Mouse (Mus musculus) fat pad, adult 2 months (tissue): ENCODE data around the gene Ppia.
"Not testable (repeated sequence)": the region's sequence is repeated elsewhere in the genome, so short reads cannot be mapped to it uniquely, and the experiment has no call there.

ENCODE experiments used
- DNase-seq: peaks from one replicate; pipeline ENCODE4 v3.0.0-alpha.2; 2011; ENCODE audit warnings: low read depth, low spot score; ENCODE audit errors: extremely low read depth

Ppia gene

GRCm38 (mm10) chr11:6414751-6415550 lies at the start of gene Ppia:
Ppia (plus strand) TSS chr11:6415443.
- no peak for DNase-seq

GRCm38 (mm10) chr11:6365885-6366284 lies 49.4 kb upstream of the Ppia start:
- no peak for DNase-seq

GRCm38 (mm10) chr11:6366434-6366833 lies 48.8 kb upstream of the Ppia start:
- DNase-seq: no peak

GRCm38 (mm10) chr11:6367156-6367555 lies 48.1 kb upstream of the Ppia start:
- no peak for DNase-seq

- not testable (repeated sequence) for DNase-seq
These were observed 47.3 kb upstream of the Ppia start for GRCm38 (mm10) chr11:6367986-6368385.

- DNase-seq: no peak
These were observed 43.7 kb upstream of the Ppia start for GRCm38 (mm10) chr11:6371376-6372155.

DNA sequence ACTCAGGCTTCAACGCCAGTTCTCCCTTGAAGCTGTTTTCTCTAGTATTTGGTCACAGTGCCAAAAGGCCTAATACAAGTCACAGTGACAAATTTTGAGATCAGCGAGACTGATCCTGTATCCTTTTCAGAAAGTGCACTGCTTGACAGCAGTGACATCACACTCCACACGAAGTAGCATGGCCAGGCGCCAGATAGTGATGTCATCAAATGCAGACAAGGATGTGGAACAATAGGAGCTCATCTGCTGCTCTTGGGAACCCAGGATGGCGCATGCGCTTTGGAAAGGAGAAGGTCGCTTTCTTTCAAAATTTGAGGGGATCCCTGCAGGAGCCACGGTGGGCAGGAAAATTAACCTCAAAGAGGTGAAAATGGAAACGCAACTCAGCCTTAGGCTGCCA lies 42.5 kb upstream of the Ppia start:
- DNase-seq: no peak

DNA sequence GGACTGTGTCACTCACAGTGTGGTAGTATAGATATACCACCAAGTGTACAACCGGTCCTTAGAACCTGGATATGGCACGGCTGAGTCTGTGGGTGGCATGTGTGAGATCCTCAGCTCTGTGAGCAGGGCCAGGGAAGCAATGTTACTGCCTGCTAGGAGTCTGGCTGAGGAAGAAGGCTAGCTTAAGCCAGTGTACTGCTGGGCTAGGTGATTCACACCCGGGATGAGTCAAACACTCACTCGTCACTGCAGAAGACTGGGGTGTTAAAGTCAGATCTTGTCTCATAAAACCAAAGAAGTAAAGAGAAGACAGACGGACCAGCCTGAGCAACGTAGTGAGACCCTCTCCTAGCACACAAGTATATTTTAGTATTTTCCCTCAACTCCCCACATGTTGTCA lies 34.3 kb upstream of the Ppia start:
- no peak for DNase-seq

- DNase-seq: no peak
These were observed 27.0 kb upstream of the Ppia start for GRCm38 (mm10) chr11:6388126-6388725.

GRCm38 (mm10) chr11:6388726-6389413 lies 26.4 kb upstream of the Ppia start, which contains the start of gene Zmiz2:
Zmiz2 (plus strand) TSS chr11:6389074.
- no peak for DNase-seq

DNA sequence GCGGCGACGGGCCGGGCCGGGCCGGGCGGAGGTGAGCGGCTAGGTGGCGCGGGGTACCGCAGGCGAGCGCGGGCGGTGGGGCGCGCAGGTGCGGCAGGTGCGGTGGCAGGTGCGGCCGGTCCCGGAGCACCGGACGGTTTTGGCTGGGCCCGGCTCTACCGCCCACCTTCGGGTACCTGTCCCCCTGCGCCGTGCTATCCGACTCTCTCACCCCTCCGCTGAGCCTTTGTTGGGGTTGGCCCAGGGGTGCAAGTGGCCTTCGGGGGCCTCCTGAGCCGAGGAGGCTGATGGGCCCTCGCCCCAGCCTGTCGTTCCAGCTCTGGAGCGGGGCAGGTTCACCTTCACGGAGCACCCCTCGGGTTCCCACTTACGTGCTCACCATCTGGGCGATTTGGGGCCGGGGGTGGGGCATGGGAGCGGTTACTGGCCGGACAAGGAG lies 25.7 kb upstream of the Ppia start:
- DNase-seq: no peak

DNA sequence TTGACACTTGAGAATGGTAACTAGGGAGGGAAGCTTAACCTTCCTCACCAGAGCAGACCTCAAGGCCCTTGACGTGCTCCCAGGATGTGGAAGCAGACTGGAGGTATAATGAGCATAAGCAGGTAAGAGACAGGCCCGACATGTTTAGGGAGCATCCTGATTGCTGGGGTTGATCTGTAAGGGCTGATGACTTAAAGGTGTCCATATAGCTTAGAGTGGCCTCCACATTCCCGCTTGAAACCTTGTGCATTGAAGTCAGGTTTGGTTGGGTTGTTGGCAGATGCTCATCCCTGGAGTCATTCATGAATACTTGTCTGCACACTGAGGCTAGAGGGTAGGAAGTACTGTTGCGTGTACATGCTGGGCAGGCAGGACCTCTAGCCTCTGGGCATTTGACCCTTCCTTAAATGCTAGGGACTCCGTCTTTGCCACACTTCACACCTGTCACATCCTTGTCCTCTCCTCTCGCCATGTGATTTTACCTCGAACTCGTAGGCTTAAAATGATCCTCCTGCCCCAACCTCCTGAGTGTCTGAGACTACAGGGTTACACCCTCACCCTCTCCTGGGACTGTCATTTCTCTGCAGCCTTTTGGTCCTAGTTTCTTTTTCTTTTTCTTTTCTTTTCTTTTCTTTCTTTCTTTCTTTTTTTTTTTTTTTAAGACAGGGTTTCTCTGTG lies 24.7 kb upstream of the Ppia start:
- no peak for DNase-seq

- DNase-seq: no peak
These were observed 23.5 kb upstream of the Ppia start for GRCm38 (mm10) chr11:6391516-6392276.

GRCm38 (mm10) chr11:6392857-6393256 lies 22.4 kb upstream of the Ppia start:
- no peak for DNase-seq

DNA sequence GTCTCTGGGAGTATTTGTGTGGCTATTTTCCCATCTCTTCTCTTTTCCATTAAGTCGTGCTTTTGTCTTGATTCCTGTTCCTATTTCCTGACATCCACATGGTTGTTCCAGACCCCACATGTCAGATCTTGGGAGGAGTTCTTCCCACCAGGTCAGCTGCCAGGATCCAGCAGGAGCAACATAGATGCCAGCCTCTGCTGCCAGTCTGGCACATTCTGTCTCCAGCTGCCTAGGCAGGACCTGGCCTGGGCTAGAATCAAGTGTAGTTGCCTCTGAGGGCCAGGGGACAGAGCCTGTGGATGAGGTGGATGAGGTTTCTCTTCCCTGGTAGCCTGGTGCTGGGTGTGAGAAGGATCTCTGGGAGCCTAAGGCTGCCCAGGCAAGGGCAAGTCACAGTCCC lies 21.4 kb upstream of the Ppia start:
- DNase-seq: no peak

- DNase-seq: no peak
These were observed 19.7 kb upstream of the Ppia start for GRCm38 (mm10) chr11:6395565-6395964.

DNA sequence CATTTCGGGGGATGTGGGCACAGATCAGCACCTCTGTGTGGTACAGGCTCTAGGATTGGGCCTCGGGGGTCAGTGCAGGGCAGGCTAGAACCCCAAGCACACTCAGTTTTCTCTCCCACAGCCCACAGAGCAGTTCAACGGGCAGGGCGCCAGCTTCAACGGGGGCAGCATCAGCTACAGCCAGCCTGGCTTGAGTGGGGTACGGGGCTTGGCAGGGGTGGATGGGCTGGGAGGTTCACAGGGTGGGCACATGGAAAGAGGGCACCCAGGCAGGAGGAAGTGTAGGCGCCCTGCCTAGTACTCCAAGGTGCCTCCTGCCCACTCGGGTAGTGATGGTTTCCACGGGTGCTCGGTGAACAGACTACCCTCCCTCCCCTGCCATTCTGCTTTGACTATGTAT lies 17.1 kb upstream of the Ppia start:
- no peak for DNase-seq

- DNase-seq: no peak
These were observed 12.4 kb upstream of the Ppia start for GRCm38 (mm10) chr11:6402515-6403510.
